Mouse (Mus musculus) mouse trophoblast stem cell (cell line): ENCODE data around the gene Zglp1.

Experiments used
- in situ Hi-C, 2 experiments: fragments of 300-500 bp; cut with MseI, MboI; formaldehyde crosslinking; loops; 2 replicates in 1 of 2; 3 replicates in 1 of 2; pipeline ENCODE4 v1.15.1; 2025

Zglp1 gene

GRCm38 (mm10) chr9:21027774-21028290, 39.1 kb downstream of the Zglp1 start:
- in situ Hi-C loops, result no loop called here

- in situ Hi-C loops, result no loop called here
Observed at GRCm38 (mm10) chr9:21026849-21027248, 40.0 kb downstream of the Zglp1 start.

DNA sequence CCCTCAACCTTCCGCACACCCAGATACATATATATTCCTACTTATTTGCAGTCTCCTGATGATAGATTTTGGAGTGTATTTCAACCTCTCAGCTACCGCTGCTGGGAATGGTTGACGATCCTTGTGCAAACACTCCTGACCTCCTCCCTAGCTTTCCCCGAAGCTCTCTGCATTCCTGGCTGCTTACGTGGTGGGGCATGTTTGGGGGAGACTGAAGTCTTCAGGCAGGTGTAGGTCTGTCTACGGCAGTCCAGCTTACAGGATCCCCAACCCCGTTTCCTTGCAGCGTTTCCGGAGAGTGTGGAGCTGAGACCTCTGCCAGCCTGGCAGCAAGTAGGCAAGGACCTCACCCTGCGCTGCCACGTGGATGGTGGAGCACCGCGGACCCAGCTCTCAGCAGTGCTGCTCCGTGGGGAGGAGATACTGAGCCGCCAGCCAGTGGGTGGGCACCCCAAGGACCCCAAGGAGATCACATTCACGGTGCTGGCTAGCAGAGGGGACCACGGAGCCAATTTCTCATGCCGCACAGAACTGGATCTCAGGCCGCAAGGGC, 41.6 kb downstream of the Zglp1 start:
- in situ Hi-C loops, result no loop called here

DNA sequence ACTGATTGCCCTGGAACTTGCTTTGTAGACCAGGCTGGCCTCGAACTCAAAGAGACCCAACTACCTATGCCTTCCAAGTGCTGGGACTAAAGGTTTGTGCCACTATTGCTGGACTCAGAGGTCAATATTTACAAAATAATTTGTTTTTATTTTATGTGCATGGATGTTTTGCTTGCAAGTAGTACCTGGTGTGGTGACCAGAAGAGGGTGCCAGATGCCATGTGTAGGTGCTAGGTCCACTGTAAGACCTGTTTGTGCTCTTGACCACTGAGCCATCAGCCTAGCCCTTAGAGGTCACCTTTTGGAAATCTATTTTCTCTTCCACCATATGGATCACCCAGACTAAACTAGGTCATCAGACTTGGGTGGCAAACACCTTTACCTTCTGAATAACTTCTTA, 44.2 kb downstream of the Zglp1 start:
- in situ Hi-C loops, result no loop called here

DNA sequence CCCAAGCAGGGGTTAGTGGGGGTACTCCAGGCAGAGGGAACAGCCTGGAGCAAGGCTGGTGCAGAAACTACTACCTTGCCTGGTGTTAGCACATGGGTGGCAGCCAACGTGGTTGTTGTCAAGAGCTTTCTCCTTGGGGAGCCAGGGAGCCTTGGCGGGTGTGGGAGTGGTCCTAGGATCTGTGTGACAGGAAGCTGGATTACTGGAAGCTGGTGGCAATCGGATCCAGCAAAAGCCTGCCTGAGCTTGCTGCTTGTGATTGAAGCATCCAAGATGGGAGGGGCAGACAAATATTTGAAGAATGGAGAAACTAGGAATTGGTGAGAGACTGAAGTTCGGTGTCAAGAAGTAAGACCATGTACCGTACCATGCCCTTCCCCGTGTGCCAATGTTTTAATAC, 44.6 kb downstream of the Zglp1 start:
- in situ Hi-C loops, result no loop called here

GRCm38 (mm10) chr9:21021363-21021762, 45.5 kb downstream of the Zglp1 start:
- in situ Hi-C loops, result no loop called here

DNA sequence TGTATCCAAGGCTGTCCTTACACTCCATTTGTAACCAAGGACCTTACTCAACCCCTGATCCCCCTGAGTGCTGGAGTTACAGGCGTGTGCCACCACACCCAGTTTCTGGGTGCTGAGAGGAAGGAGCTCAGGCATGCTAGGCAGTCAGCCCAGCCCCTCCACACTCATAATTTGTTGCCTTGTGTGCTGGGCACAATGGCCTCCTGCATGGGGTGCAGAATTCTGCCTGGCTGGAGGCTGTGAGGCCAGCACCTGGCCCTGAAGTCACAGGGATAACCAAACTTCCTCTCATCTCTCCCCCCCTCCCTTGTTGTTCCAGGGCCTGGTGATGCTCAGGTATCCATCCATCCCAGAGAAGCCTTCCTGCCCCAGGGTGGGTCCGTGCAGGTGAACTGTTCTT, 48.3 kb downstream of the Zglp1 start:
- in situ Hi-C loops, result no loop called here

DNA sequence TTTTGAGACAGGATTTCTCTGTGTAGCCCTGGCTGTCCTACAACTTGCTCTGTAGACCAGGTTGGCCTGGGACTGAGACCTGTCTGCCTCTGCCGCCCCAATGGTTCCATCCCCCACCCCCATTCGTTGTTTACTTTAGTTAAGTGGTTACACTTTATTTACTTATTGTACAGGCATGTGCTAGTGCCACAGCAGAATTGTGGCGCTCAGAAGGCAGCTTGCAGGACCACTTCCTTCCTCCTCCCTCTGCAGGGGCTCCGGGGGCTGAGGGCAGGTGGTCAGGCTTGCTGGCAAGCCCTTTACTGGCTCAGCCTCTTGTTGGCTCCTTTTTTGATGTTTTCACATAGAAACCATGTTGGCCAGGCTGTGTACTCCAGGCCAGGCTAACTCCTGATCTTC, 49.7 kb downstream of the Zglp1 start:
- in situ Hi-C loops, result no loop called here

- in situ Hi-C loops, result no loop called here
Observed at GRCm38 (mm10) chr9:21016331-21017176, 50.3 kb downstream of the Zglp1 start.

DNA sequence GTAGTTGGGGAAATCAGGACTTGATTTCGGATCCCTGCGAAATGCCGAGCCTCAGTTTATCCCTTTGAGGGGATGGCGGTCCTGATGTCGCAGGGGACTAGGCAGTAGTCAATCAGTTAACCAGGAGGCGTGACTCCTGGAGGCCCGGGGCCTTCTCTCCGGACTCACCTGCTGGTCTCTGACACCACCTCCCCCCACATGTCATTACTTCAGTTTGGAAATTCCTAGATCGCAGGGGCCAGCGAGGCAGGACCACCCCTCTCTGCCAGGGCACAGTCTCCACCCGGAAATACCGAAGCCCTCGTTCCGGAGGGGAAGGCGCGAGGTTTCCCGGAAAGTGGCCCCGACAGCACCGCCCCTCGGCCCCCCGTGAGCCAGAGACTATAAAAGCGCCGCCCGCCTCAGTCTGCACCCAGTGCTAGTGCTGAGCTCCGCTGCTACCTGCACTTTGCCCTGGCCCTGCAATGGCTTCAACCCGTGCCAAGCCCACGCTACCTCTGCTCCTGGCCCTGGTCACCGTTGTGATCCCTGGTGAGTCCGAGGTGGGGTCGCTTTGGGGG, 51.2 kb downstream of the Zglp1 start, which contains the start of gene Icam1:
Icam1 (plus strand) TSS at position 415 of the 560 bp plus-strand sequence.
- in situ Hi-C loops, result no loop called here

- in situ Hi-C loops, result no loop called here
Observed at GRCm38 (mm10) chr9:21014691-21015570, 52.0 kb downstream of the Zglp1 start.
